Mouse (Mus musculus) G1E (cell line): ENCODE measurements around the gene Pcca. TPM values are rescaled to one million over a fixed set of nuclear protein-coding genes. Genes with fewer than 3 reads are reported as not detected.

ENCODE experiments used
- ATAC-seq: 2 replicates; pipeline ENCODE4 v1.8.0; 2016; ENCODE audit warnings: mild to moderate bottlenecking; ENCODE audit not compliant: insufficient number of reproducible peaks, poor library complexity, low FRiP score, severe bottlenecking; ENCODE audit errors: extremely low read depth
- DNase-seq: peaks from one replicate; pipeline ENCODE4 v3.0.0; 2012; ENCODE audit warnings: low spot score
- H3K27me3 ChIP-seq: 2 replicates; pipeline ENCODE4 v1.6.1; 2012; ENCODE audit warnings: mild to moderate bottlenecking, low read length, inconsistent platforms; ENCODE audit not compliant: insufficient read depth
- H3K36me3 ChIP-seq: replicated peaks from 2 replicates; pipeline ENCODE3; 2012; ENCODE audit warnings: mild to moderate bottlenecking, inconsistent platforms
- H3K4me1 ChIP-seq: 2 replicates; pipeline ENCODE4 v1.6.1; 2012; ENCODE audit warnings: low read depth, low read length, inconsistent platforms, mixed read lengths; ENCODE audit not compliant: insufficient read depth
- H3K4me3 ChIP-seq: 2 replicates; pipeline ENCODE4 v1.5.1; 2012; ENCODE audit warnings: low read depth, mild to moderate bottlenecking, inconsistent platforms, low read length, moderate library complexity, mixed read lengths
- H3K9me3 ChIP-seq: replicated peaks from 2 replicates; pipeline ENCODE4 v1.6.1; 2012; ENCODE audit warnings: inconsistent platforms
- CTCF ChIP-seq: IDR thresholded peaks from 2 replicates; pipeline ENCODE4 v1.5.1; 2012; ENCODE audit warnings: low read depth, low read length, inconsistent platforms, mixed read lengths
- GATA1 ChIP-seq: IDR thresholded peaks from 2 replicates; pipeline ENCODE4 v1.6.1; 2012; ENCODE audit warnings: borderline replicate concordance, low read length, inconsistent platforms, mixed read lengths
- GATA2 ChIP-seq: IDR thresholded peaks from 2 replicates; pipeline ENCODE4 v1.6.1; 2012; ENCODE audit warnings: low read depth, low read length, inconsistent platforms, borderline replicate concordance
- POLR2AphosphoS5 ChIP-seq: IDR thresholded peaks from 2 replicates; pipeline ENCODE4 v1.6.1; 2012; ENCODE audit warnings: low read depth, low read length, inconsistent platforms; ENCODE audit not compliant: insufficient replicate concordance
- TAL1 ChIP-seq: conservative IDR thresholded peaks from 2 replicates; pipeline ENCODE4 v1.6.1; 2012; ENCODE audit warnings: low read depth, low read length, inconsistent platforms, mixed read lengths
- polyA plus RNA-seq: library from polyadenylated mRNA; stranded (reverse); fragments of >175 nt; gene quantifications from 2 replicates; pipeline ENCODE4 v1.2.3, GENCODE M21; 2012
- total RNA-seq, 2 experiments: library from RNA; stranded (forward) in 1 of 2; stranded (reverse) in 1 of 2; fragments of 200-1000 nt in 1 of 2; fragments of >200 nt in 1 of 2; fragmentation: Nextera tagmentation in 1 of 2; gene quantifications; 2 replicates each; pipeline ENCODE4 v1.2.3; 2014 to 2017

The Pcca gene
- total and polyA plus RNA-seq, 3 experiments = 15.3 to 67.0 (median 65.8) TPM

- TF ChIP-seq TAL1 (no peak), GATA2 (no peak), GATA1 (no peak), CTCF (no peak), POLR2AphosphoS5 (no peak)
- H3K4me3 ChIP-seq = no peak overlapping the region
- no peaks in the 10 kb centered on the region for H3K9me3 ChIP-seq
- no peaks in the 10 kb centered on the region for H3K4me1 ChIP-seq
- H3K36me3 ChIP-seq = no peaks in the 10 kb centered on the region
- ATAC-seq = no peak
- no peaks in the 10 kb centered on the region for H3K27me3 ChIP-seq
- no peak for DNase-seq
These were observed 254.1 kb downstream of the Pcca start for GRCm38 (mm10) chr14:122788199-122788598.

- H3K27me3 ChIP-seq = no peaks in the 10 kb centered on the region
- ATAC-seq (no peak), DNase-seq (no peak)
- no peaks in the 10 kb centered on the region for H3K4me1 ChIP-seq
- H3K4me3 ChIP-seq = no peak overlapping the region
- TF ChIP-seq GATA2 (no peak), POLR2AphosphoS5 (no peak), CTCF (no peak), TAL1 (no peak), GATA1 (no peak)
- no peaks in the 10 kb centered on the region for H3K9me3 ChIP-seq
- no peaks in the 10 kb centered on the region for H3K36me3 ChIP-seq
These were observed 256.0 kb downstream of the Pcca start for GRCm38 (mm10) chr14:122790111-122790510.

DNA sequence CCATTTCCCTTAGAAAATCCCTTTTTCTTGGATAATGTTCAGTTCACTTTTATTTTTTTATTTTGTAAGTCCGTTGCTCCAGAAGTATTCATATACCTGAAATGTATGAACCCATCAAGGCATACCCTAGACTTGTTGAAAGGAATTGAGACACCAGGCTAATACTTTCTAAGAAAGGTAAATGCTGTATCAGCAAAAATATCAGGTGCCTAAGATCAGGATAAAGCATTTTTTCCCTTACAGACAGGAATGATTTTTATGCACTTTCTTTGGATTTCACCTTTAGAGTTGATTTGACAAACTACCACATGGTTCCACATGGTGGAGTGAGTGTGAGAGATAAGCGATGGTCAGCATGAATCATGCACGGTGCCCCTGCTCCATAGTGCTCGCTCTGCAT lies 259.2 kb downstream of the Pcca start:
- H3K4me1 ChIP-seq = no peaks in the 10 kb centered on the region
- no peak for TF ChIP-seq POLR2AphosphoS5
- no peak for TF ChIP-seq GATA1
- no peak for TF ChIP-seq CTCF
- no peak for TF ChIP-seq GATA2
- TF ChIP-seq TAL1 = no peak

GRCm38 (mm10) chr14:122800296-122800695 lies 266.2 kb downstream of the Pcca start:
- H3K27me3 ChIP-seq = no peaks in the 10 kb centered on the region
- H3K9me3 ChIP-seq = no peaks in the 10 kb centered on the region
- peaks cover 2% of the 10 kb centered on the region for H3K36me3 ChIP-seq
- H3K4me3 ChIP-seq = no peak overlapping the region
- no peaks in the 10 kb centered on the region for H3K4me1 ChIP-seq
- no peak for TF ChIP-seq POLR2AphosphoS5
- no peak for TF ChIP-seq CTCF
- no peak for TF ChIP-seq GATA1
- no peak for TF ChIP-seq GATA2
- no peak for TF ChIP-seq TAL1
- DNase-seq = no peak
- ATAC-seq = no peak

More for the DNA sequence above, 259.2 kb downstream of the Pcca start:
- no peak for ATAC-seq
- Histone ChIP-seq H3K27me3 (no peaks in the 10 kb centered on the region), H3K36me3 (peaks cover 2% of the 10 kb centered on the region), H3K4me3 (no peak overlapping the region), H3K9me3 (no peaks in the 10 kb centered on the region)
- DNase-seq = no peak

- H3K9me3 ChIP-seq = no peaks in the 10 kb centered on the region
- H3K4me1 ChIP-seq = no peaks in the 10 kb centered on the region
- no peaks in the 10 kb centered on the region for H3K36me3 ChIP-seq
- no peaks in the 10 kb centered on the region for H3K27me3 ChIP-seq
- no peak overlapping the region for H3K4me3 ChIP-seq
- DNase-seq (no peak), ATAC-seq (no peak)
- TF ChIP-seq GATA1 (no peak), TAL1 (no peak), POLR2AphosphoS5 (no peak), GATA2 (no peak), CTCF (no peak)
These were observed 286.9 kb downstream of the Pcca start for GRCm38 (mm10) chr14:122821002-122821401.

DNA sequence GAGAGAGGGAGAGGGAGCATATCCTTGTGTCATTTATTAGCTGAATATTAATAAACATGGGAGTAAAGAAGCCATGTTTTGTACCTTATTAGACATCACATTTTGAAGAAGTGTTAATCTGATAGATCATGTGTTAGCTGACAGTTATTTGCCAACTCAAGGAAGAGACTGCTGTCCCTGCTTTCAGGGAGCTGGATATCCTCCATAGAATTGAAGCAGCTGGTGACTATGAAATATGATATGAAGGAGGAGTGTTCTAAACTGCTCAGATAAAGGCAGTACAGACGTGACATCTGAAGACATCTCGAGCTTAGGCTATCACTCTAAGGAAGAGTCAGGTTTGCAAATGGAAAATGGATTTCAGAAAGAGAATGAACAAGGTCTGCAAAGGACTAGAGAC lies 289.7 kb downstream of the Pcca start:
- no peaks in the 10 kb centered on the region for H3K27me3 ChIP-seq
- no peak for TF ChIP-seq POLR2AphosphoS5
- H3K36me3 ChIP-seq = no peaks in the 10 kb centered on the region
- H3K9me3 ChIP-seq = no peaks in the 10 kb centered on the region
- DNase-seq (no peak), ATAC-seq (no peak)
- H3K4me3 ChIP-seq = no peak overlapping the region
- H3K4me1 ChIP-seq = no peaks in the 10 kb centered on the region

DNA sequence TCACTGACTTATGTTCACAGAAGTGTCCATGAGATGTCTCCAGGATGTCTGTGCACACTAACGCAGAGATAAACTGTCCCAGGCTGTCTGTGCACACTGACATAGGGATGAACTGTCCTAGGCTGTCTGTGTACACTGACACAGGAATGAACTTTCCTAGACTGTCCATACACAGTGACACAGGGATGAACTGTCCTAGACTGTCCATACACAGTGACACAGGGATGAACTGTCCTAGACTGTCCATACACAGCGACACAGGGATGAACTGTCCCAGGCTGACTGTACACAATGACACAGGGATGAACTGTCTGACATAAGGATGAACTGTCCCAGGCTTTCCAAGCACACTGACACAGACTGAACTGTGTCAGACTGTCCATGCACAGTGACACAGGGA lies 291.3 kb downstream of the Pcca start:
- DNase-seq (no peak), ATAC-seq (no peak)
- TF ChIP-seq CTCF = no peak
- no peak for TF ChIP-seq POLR2AphosphoS5
- no peak for TF ChIP-seq GATA2
- H3K36me3 ChIP-seq = no peaks in the 10 kb centered on the region
- H3K27me3 ChIP-seq = no peaks in the 10 kb centered on the region
- no peak overlapping the region for H3K4me3 ChIP-seq
- no peaks in the 10 kb centered on the region for H3K4me1 ChIP-seq
- H3K9me3 ChIP-seq = no peaks in the 10 kb centered on the region
